Mouse (Mus musculus): Measurements from ENCODE around the gene Eya2. TPM values are rescaled to one million over a fixed set of nuclear protein-coding genes. Genes with fewer than 3 reads are reported as not detected.
A peak's percentile ranks its signal among the peaks of the same experiment; 100 is the strongest.

Gene Eya2
- polyA plus RNA-seq, 1 experiment from 2014 or later, result 3.2 TPM

DNA sequence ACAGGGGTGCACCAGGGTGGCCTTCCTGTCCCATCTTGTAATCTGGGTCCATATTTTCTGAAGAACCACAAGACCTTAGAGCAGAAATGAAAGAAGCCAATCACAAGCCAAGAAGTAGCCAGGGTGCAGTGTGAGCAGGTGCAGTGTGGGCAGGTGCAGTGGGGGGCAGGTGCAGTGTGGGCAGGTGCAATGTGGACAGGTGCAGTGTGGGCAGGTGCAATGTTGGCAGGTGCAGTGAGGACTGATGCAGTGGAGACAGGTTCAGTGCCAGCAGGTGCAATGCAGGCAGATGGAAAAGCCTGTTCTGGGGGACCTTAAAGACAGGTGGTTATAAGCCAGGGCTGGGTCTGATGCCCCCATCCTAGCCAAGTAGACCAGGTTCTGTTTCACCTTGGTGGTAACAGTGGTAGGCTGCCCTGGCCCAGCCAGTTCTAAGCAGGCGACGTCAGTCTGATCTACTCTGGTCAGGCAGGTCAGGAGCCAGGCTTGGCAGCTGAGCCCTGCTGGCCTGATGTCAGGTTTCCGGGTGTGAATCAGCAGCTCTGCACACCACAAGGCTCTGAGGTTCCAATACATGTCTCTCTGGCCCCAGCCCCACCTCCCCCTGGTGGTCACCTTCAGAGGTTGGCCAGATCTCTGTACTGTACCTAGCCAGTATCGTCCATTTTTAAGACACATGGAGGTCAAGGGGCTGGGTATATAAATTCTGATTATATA lies 98.3 kb downstream of the Eya2 start:
- Histone ChIP-seq H3K9ac (replicated peaks; ENCODE audit: low read length) (no peak overlapping the region), H3K27me3 (ENCODE audit: control insufficient read depth, insufficient read depth, low read length) (no peaks in the 10 kb centered on the region), H3K36me3 (ENCODE audit: control insufficient read depth, insufficient read depth, low read length) (no peaks in the 10 kb centered on the region), H3K4me1 (ENCODE audit: control insufficient read depth, insufficient read depth, low read length) (no peaks in the 10 kb centered on the region), H3K4me3 (replicated peaks; ENCODE audit: low read depth, low read length) (no peak overlapping the region), H3K9me3 (ENCODE audit: control insufficient read depth, low read length) (no peaks in the 10 kb centered on the region), H3K27ac (replicated peaks; ENCODE audit: low read depth, low read length) (no peak overlapping the region), H3K4me2 (ENCODE audit: low read length) (no peak overlapping the region)
- no peak for ATAC-seq (ENCODE audit: low FRiP score, low TSS enrichment)
- WGBS, result 74% methylated on average over 4 of the region's 4 CpGs
- no peak for DNase-seq

DNA sequence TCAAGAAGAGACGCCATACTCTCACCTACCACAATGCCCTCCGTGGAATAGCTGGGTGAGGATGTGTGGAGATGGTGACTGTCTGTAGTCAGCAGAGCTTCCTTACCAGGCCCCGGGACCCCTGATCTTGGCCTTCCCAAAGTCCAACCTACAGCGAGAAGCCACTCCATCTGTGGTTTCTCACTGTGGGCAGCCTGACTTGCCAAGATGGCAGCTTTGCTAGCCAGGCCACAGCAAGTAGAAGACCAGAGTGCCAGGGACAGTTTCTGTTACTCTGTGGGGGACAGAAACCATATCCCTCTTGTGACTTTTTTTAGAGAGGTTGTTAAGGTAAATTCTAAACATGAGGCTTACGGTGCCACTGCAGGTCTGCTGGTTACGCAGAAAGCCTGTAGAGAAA lies 99.9 kb downstream of the Eya2 start:
- DNase-seq (no peak), ATAC-seq (ENCODE audit: low FRiP score, low TSS enrichment) (no peak)
- H3K4me1 ChIP-seq (ENCODE audit: control insufficient read depth, insufficient read depth, low read length), result no peaks in the 10 kb centered on the region
- 92% methylated on average over 6 of the region's 6 CpGs for WGBS
- H3K27ac ChIP-seq (replicated peaks; ENCODE audit: low read depth, low read length), result no peak overlapping the region
- no peak overlapping the region for H3K4me2 ChIP-seq (ENCODE audit: low read length)
- no peak overlapping the region for H3K9ac ChIP-seq (replicated peaks; ENCODE audit: low read length)
- H3K36me3 ChIP-seq (ENCODE audit: control insufficient read depth, insufficient read depth, low read length), result no peaks in the 10 kb centered on the region
- no peak overlapping the region for H3K4me3 ChIP-seq (replicated peaks; ENCODE audit: low read depth, low read length)
- no peaks in the 10 kb centered on the region for H3K9me3 ChIP-seq (ENCODE audit: control insufficient read depth, low read length)
- no peaks in the 10 kb centered on the region for H3K27me3 ChIP-seq (ENCODE audit: control insufficient read depth, insufficient read depth, low read length)

DNA sequence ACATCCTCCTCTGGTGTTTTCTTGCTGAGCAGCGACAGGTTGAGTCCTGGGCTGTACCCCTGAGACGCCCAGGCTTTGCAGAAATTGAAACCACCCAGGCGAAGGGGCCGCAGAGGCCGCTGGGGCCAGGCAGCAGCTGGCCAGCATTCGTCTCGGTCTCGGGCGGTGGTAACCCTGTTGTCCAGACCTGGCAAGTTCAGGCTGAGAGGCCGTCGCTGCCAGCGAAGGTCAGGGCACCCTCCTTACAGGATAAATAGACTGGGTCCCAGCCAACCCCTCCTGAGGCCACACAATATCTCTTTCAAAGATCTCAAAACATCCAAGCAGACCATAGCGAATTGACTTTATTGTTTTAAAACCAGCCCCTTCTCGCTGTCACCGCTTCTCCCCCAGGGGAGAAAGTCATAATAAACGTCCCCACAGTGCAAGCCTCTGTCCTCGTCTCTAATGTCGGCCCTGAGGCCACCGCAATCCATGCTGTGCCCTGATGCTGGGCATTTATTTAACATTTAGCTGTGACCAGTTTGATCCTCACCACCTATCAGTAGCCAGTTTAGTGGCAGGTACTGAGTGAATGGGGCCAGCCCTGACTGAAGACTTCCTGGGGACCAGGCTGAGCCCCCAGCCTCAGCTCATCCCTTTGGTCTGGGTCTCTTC lies 105.5 kb downstream of the Eya2 start:
- 21% methylated on average over 19 of the region's 19 CpGs for WGBS
- Histone ChIP-seq H3K27me3 (ENCODE audit: control insufficient read depth, insufficient read depth, low read length) (no peaks in the 10 kb centered on the region), H3K4me2 (ENCODE audit: low read length) (no peak overlapping the region), H3K9me3 (ENCODE audit: control insufficient read depth, low read length) (no peaks in the 10 kb centered on the region), H3K4me1 (ENCODE audit: control insufficient read depth, insufficient read depth, low read length) (0 out of 2 replicates have a peak, but pooled peaks cover 8% of the 10 kb centered on the region), H3K36me3 (ENCODE audit: control insufficient read depth, insufficient read depth, low read length) (no peaks in the 10 kb centered on the region), H3K4me3 (replicated peaks; ENCODE audit: low read depth, low read length) (no peak overlapping the region), H3K27ac (replicated peaks; ENCODE audit: low read depth, low read length) (no peak overlapping the region), H3K9ac (replicated peaks; ENCODE audit: low read length) (no peak overlapping the region)
- ATAC-seq (ENCODE audit: low FRiP score, low TSS enrichment) (no peak), DNase-seq (peak; percentile 44)

DNA sequence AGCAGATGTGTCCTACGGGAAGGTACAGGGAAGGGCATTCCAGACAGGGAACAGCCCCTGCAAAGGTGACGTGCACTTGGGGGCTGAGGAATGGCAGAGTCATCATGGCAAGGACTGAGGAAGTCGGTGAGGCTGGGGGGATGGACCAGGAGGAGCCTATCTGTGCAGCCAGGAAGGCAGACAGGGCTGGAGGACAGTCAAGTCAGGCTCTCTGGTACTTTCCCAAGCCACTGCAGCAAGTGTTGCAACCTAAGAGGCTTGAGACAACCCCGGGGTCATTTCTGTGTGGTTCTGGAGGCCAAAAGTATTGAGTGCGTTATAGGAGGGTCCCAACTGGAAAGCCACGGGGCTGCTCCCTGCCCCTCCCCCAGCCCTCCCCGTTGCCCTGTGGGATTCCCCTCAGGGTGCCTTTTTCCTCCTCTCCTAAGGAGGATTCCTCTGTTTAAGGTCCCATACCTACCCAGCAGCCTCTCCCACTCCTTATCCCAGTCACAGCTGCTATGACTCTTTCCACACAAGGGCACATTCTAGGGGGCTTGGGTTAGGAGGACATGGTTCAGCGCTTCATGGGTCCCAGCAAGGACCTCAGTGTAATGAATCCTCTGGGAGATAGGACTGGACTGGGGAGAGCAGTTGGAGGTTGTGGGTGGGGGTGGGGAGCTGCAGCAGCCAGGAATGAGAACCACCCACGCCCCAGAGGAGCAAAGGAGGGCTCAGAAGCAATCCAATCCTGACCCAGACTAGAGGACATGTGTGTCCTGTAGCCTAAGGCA lies 108.4 kb downstream of the Eya2 start:
- Histone ChIP-seq H3K4me2 (ENCODE audit: low read length) (no peak overlapping the region), H3K27ac (replicated peaks; ENCODE audit: low read depth, low read length) (no peak overlapping the region), H3K9ac (replicated peaks; ENCODE audit: low read length) (no peak overlapping the region), H3K9me3 (ENCODE audit: control insufficient read depth, low read length) (no peaks in the 10 kb centered on the region), H3K4me3 (replicated peaks; ENCODE audit: low read depth, low read length) (no peak overlapping the region), H3K4me1 (ENCODE audit: control insufficient read depth, insufficient read depth, low read length) (0 out of 2 replicates have a peak, but pooled peaks cover 8% of the 10 kb centered on the region), H3K27me3 (ENCODE audit: control insufficient read depth, insufficient read depth, low read length) (no peaks in the 10 kb centered on the region), H3K36me3 (ENCODE audit: control insufficient read depth, insufficient read depth, low read length) (no peaks in the 10 kb centered on the region)
- ATAC-seq (ENCODE audit: low FRiP score, low TSS enrichment), result no peak
- no peak for DNase-seq
- WGBS, result 57% methylated on average over 9 of the region's 9 CpGs

DNA sequence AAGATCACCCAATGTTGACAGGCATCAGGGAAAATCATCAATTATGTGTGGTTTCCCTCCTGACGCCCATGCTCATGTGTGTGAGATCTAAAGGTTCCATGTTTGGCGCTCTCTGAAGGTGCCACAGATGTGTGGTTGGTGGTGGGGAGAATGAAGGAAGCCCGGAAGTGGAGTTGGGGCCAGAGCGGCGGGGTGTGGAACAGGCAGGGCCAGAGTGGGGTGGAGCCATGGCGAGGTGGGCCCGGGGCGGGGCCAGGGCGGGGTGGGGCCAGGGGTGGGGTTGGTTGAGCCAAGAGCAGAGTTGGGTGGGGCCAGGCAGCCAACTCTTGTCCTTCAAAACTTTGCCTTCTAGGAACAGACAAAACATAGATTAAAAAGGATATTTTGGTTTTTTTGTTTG lies 113.4 kb downstream of the Eya2 start:
- H3K4me1 ChIP-seq (ENCODE audit: control insufficient read depth, insufficient read depth, low read length), result no peaks in the 10 kb centered on the region

DNA sequence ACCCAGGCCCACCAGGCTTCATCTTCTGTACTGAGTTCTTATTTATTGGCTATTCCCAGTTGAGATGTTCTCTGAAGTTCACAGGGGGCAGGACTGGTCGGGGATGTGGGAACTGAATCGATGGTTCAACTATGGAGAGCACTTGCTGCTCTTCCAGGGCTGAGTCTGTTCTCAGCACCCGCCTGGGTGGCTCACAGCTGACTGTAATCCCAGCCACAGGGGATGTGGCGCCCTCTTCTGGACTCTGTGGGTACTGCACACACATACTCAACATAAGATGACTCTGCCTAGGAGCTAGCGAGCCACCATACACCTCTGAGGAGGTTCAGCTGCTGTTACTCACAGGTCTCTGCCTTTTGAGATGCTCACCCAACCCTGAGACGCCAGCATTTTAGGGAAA lies 121.9 kb downstream of the Eya2 start:
- no peak overlapping the region for H3K27ac ChIP-seq (replicated peaks; ENCODE audit: low read depth, low read length)
- H3K4me3 ChIP-seq (replicated peaks; ENCODE audit: low read depth, low read length), result no peak overlapping the region
- no peak overlapping the region for H3K4me2 ChIP-seq (ENCODE audit: low read length)
- no peaks in the 10 kb centered on the region for H3K9me3 ChIP-seq (ENCODE audit: control insufficient read depth, low read length)
- WGBS, result 88% methylated on average over 6 of the region's 6 CpGs
- H3K4me1 ChIP-seq (ENCODE audit: control insufficient read depth, insufficient read depth, low read length), result peaks cover 4% of the 10 kb centered on the region; the same call in 1 of the 2 replicates
- no peaks in the 10 kb centered on the region for H3K36me3 ChIP-seq (ENCODE audit: control insufficient read depth, insufficient read depth, low read length)
- H3K9ac ChIP-seq (replicated peaks; ENCODE audit: low read length), result no peak overlapping the region
- ATAC-seq (ENCODE audit: low FRiP score, low TSS enrichment) (no peak), DNase-seq (no peak)
- H3K27me3 ChIP-seq (ENCODE audit: control insufficient read depth, insufficient read depth, low read length), result no peaks in the 10 kb centered on the region

More for the DNA sequence above, 113.4 kb downstream of the Eya2 start:
- no peaks in the 10 kb centered on the region for H3K9me3 ChIP-seq (ENCODE audit: control insufficient read depth, low read length)
- DNase-seq, result no peak
- ATAC-seq (ENCODE audit: low FRiP score, low TSS enrichment), result no peak
- H3K27me3 ChIP-seq (ENCODE audit: control insufficient read depth, insufficient read depth, low read length), result no peaks in the 10 kb centered on the region
- H3K4me2 ChIP-seq (ENCODE audit: low read length), result no peak overlapping the region
- no peak overlapping the region for H3K9ac ChIP-seq (replicated peaks; ENCODE audit: low read length)
- no peak overlapping the region for H3K27ac ChIP-seq (replicated peaks; ENCODE audit: low read depth, low read length)
- H3K4me3 ChIP-seq (replicated peaks; ENCODE audit: low read depth, low read length), result no peak overlapping the region
- no peaks in the 10 kb centered on the region for H3K36me3 ChIP-seq (ENCODE audit: control insufficient read depth, insufficient read depth, low read length)
- WGBS, result 68% methylated on average over 9 of the region's 9 CpGs

DNA sequence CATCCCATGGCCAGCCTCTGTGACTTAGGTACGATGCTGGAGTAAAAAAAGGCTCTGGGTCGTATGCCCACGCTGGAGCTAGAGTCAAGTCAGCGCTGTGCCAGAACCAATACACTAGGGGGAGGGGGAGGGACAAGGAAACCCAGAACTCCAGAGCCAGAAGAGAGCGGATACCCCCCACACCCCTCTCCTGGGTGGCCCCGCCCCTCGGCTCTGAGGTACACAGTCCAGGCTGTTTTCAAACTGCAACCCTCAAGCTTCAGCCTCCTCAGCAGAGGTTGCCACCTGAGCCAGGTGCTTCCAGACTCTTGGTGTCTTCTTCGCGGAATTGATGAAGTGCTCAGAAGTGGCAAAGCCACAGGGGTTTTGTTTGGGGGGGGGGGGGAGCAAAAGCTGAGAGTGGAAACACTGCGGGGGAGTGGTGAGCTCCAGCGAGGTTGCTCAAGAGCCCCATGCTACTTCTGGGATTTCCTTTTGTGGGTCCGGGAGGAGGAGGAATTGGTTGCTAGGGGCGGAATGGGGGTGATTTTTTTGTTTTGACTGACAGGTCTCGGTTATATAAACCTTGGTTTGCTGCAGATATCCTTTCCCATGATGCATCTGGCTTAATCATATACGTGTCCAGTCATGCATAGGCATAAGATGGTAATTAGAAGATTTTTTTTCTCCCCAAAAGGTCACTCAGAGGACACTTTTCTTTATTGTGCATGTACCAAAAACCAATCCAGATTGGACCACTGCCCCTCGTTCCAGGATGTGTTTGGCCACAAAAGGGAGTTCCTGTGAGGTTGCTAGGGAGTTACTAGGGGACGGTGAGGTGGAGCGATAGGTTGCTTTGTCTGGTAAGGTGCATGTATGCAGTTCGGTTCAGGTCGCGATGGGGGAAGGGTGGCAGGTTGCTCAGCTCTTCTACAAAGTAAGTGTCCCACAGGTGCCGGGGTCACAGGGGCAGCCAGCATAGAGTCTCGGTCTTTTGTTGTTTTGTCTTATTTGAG lies 122.6 kb downstream of the Eya2 start:
- no peak overlapping the region for H3K4me2 ChIP-seq (ENCODE audit: low read length)
- WGBS, result 63% methylated on average over 22 of the region's 23 CpGs
- no peaks in the 10 kb centered on the region for H3K27me3 ChIP-seq (ENCODE audit: control insufficient read depth, insufficient read depth, low read length)
- no peak for ATAC-seq (ENCODE audit: low FRiP score, low TSS enrichment)
- peaks cover 4% of the 10 kb centered on the region; the same call in 1 of the 2 replicates for H3K4me1 ChIP-seq (ENCODE audit: control insufficient read depth, insufficient read depth, low read length)
- no peaks in the 10 kb centered on the region for H3K36me3 ChIP-seq (ENCODE audit: control insufficient read depth, insufficient read depth, low read length)
- H3K9me3 ChIP-seq (ENCODE audit: control insufficient read depth, low read length), result no peaks in the 10 kb centered on the region
- no peak overlapping the region for H3K4me3 ChIP-seq (replicated peaks; ENCODE audit: low read depth, low read length)
- H3K9ac ChIP-seq (replicated peaks; ENCODE audit: low read length), result no peak overlapping the region
- DNase-seq, result peak; percentile 7
- no peak overlapping the region for H3K27ac ChIP-seq (replicated peaks; ENCODE audit: low read depth, low read length)

DNA sequence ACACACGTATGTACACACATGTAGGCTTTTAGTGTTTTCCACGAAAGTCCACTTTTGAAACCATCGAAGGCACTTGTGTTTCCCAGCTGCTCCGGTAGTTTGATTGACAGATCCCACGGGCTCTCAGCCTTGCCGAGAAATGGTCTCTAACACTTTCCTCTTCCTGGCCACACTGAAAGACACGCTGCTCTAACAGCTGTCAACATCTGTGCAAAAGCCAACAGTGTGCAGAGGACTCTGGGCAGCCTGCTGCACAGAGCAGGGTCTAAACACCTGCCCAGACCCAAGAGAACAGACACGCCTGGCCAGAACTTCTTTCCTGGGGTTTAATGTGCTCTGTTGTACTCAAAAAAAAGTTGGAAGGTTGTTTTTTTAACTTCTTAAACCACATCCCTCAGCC lies 124.5 kb downstream of the Eya2 start:
- no peak for DNase-seq
- Histone ChIP-seq H3K36me3 (ENCODE audit: control insufficient read depth, insufficient read depth, low read length) (no peaks in the 10 kb centered on the region), H3K9ac (replicated peaks; ENCODE audit: low read length) (no peak overlapping the region), H3K27me3 (ENCODE audit: control insufficient read depth, insufficient read depth, low read length) (no peaks in the 10 kb centered on the region), H3K4me1 (ENCODE audit: control insufficient read depth, insufficient read depth, low read length) (peaks cover 4% of the 10 kb centered on the region; the same call in 1 of the 2 replicates), H3K4me2 (ENCODE audit: low read length) (no peak overlapping the region), H3K4me3 (replicated peaks; ENCODE audit: low read depth, low read length) (no peak overlapping the region), H3K9me3 (ENCODE audit: control insufficient read depth, low read length) (no peaks in the 10 kb centered on the region), H3K27ac (replicated peaks; ENCODE audit: low read depth, low read length) (no peak overlapping the region)
- 79% methylated on average over 8 of the region's 8 CpGs for WGBS
- no peak for ATAC-seq (ENCODE audit: low FRiP score, low TSS enrichment)

Data from midbrain, embryonic 14.5 days (tissue).